Mouse (Mus musculus) frontal cortex, postnatal 25 days (tissue): ENCODE measurements around the gene Sept8.

Source experiments
- DNase-seq, 2 experiments: peaks; one replicate each; pipeline ENCODE4 v3.0.0; 2022; ENCODE audit warnings: low spot score in 2 of 2

The Sept8 gene

DNA sequence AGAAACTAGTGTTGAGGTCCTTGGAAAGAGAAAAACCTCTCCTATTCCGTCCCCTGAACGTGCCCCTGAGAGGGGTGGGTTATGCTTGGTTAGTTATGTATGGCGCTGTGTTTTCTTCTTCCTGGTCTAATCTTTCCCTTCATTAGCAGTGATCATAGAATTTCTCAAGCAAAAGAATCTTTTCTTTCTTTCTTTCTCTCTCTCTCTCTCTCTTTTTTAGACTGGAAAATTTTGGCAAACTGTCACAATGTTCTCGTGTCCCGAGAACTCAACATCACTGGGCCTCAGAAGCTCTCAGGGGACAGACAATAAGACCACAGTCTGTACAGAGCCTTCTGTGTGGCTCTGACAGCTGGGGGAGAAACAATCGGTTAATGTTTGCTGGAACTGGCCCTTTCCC is 23.6 kb upstream of the Sept8 start:
- DNase-seq, result no peak

DNA sequence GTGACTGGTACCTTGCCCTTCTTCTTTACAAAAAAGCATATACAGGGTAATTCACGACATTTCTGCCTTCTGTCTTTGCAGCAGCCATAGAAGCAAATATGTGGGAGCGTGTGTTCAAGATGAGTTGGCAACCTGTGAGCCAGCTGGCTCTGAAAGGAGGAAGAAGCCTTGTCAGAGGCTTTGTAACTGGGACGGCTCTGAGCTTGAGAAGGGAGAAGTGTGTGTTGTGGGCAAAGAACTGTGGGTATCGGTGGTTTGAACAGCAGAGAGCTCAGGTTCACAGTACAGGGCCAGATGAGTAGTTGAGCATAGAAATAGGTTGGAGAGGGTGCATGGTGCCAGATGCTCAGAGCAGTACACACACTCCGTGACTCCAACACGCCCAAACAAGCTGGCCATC is 22.1 kb upstream of the Sept8 start:
- DNase-seq, result no peak

DNA sequence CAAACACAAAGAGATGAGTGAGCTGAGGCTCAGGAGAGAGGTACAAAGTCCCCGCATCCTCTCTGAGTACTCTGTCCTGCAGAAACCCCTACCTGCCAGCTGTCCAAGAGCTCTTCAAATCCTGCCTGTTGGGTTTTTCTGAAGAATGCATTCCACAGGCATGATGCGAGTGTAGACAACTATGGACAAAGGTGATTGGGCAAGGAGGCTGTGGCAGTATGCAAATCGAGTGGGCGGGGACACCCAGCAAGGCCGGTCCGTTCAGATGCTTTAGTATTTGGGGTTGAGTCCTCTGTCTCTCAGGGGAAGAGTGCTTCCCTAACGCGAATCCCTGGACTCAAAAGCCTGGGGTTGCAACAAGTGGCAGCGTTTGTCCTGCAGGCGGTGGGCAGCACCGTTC is 18.5 kb upstream of the Sept8 start:
- DNase-seq, result no peak

DNA sequence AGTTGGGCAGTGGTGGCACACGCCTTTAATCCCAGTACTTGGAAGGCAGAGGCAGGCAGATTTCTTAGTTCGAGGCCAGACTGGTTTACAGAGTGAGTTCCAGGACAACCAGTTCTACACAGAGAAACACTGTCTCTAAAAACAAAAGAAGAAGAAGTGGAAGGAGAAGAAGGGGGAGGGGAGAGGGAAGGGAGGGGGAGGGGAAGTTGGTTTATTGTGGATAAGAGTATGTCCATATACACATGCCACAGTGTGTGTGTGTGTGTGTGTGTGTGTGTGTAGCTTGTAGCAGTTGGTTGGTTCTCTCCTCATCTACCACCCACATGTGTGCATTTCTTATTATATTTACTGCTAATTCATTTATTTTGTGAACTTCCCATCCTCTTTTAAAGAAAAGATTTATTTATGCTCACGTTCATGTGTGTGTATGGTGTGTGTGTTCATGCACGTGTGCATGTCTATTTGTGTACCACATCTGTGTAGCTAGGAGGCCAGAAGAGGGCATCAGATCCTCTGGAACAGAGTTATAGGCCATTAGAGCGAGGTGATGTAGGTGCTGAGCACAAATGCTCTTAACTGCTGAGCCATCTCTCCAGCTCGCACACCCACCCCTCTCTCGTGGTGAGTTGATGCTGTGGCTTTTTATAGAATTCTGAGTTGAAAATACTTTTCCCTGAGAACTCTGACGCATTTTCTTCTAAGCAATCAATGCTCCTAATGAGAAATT is 16.9 kb upstream of the Sept8 start:
- DNase-seq, result no peak

DNA sequence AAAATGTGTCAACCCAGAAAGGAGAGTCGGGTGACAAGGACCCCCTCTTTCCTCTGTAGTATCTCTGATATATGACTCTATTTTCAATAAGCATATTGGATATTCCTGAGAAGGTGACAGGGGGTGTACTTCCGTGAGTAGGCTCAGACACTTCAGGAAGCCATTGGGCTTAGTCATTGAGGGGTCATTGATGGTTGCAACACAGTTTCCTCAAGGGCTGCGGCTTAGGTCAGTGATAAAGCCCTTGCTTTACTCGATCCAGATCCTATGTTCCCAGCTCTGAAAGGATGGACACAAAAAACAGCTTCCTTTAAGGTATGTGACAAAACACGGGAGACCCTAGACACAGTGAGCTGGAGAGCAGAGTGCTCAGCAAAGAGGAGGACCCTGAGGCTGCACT is 15.3 kb upstream of the Sept8 start:
- no peak for DNase-seq

DNA sequence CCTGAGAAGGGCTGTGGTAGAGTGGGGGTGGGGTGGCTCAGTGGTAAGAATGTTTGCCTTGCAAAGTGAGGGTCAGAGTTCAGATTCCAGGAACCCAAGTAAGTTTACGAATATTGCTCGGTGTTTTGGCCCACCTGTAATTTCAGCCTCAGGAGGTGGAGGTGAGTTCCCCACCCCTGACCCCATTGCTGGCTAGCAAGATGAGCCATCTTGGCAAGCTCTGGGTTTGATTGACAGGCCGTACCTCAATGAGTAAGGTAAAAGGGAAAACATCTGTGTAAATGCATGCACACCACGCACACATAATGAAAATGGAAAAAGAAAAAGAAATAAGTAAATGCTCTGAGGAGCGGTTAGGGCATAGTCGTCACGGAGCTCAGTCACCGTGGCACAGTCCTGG is 14.7 kb upstream of the Sept8 start:
- no peak for DNase-seq

DNA sequence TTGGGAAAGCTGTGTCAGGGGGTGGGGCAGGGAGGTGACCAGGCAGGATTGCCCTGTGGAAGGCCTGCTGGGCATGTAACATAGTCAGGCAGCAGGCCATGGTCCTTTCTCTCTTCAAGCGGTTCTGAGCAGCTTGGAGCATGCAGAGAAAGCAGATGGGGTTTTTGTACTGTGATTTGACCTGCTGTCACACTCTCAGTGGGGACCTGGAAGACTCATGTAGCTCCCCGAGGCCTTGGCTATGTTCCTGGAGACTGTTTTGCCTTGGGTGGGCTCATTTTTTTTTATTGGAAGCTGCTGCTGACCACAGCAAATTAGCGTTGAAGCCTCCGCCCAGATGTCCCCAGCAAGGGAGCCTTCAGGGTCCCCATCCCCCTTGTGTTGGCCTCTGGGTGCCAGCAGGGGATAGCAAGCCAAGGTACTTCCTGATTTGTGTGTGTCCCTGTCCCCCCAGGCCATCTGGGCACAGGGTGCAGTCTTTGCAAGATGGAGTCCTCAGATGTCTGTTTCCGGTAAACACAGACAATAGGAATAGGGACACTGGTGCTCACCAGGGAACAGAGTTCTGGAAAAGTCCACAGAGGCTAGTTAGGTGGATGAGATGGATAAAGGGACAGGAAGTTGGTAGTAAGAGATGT is 13.9 kb upstream of the Sept8 start:
- no peak for DNase-seq

DNA sequence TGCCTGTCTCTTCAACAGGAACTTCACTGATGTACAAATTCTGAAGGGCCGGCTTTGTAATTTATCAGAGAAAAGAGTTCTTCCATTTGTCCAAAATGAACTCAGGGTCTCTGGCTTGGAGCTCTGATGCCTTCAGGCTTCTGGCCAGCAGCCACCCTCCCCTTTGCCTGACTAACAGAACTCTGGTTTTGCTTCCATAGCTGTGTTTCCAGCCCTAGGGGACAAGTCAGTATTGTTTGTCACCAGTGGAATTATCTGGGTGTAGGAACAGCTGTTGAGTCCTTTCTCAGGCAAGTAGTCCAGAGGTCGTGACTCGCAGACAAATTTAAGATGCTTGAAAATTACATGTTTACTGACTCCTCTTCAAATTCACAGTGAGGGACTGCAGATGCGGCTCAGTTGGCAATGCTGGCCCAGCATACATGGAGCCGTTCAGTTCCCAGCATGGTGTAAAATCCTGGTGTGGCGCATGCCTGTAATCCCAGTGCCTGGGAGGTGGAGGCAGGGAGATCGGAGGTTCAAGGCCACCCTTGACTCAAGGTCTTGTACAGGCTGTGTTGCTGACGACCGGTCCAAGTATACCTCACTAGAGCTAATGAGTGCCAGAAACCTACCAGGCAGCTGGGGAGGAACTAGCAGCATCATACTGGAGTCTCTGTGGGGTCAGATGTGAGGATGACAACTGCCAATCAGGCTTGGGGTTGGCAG is 11.8 kb upstream of the Sept8 start:
- DNase-seq, result no peak

DNA sequence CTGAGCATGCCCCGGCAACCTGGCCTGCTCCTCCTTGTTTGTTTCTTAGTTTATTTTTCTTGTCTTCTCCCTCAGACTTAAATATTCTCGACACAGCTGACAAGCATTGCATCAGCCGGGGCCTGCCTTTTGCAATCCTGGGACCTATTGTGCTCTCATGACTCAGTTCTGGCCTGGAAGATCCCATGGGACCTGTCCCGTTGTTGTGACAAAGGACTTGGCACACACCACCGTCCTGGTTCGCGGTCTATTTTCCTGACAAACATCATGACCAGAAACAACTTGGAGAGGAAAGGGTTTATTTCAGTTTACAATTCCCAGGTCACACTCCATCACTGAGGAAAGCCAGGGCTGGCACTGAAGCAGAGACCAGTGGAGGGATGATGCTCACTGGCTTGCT is 10.9 kb upstream of the Sept8 start:
- DNase-seq, result no peak

DNA sequence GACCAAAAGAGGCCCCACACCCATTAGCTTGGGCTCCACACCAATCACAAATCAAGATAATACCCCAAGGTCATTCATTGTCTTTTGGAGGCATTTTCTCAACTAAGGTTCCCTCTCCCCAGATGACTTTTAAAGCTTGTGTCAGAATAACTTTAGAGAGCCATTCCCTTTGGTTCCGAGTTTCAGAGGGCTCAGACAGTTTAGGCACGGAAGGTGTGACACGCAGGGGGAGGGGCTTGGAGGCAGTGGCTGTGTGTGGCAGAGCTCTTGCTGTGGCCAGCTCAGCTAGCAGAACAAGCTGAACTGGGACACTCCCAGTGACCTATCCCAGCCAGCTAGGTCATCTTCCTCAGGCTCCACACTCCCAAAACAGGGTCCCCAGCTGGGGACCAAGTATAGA is 10.5 kb upstream of the Sept8 start:
- DNase-seq, result no peak

DNA sequence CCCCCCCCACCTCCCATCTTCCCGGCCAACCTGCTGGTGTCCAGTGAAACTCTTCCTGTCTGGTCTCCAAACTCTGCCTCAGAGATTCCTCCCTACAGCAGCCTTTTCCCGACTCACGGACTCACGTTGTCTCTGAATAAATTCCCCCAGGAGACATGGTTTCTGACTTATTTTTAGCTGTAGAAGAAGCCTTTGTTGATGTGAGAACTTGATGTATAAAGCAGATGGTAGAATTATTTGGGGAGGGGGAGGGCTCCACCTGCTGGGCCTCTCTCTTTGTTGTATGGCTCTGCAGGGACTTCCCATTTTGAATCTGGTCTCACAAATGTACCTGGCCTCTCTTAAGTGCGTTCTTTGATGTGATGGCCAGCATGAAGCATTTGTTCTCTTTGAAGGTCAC is 8.7 kb upstream of the Sept8 start:
- no peak for DNase-seq

DNA sequence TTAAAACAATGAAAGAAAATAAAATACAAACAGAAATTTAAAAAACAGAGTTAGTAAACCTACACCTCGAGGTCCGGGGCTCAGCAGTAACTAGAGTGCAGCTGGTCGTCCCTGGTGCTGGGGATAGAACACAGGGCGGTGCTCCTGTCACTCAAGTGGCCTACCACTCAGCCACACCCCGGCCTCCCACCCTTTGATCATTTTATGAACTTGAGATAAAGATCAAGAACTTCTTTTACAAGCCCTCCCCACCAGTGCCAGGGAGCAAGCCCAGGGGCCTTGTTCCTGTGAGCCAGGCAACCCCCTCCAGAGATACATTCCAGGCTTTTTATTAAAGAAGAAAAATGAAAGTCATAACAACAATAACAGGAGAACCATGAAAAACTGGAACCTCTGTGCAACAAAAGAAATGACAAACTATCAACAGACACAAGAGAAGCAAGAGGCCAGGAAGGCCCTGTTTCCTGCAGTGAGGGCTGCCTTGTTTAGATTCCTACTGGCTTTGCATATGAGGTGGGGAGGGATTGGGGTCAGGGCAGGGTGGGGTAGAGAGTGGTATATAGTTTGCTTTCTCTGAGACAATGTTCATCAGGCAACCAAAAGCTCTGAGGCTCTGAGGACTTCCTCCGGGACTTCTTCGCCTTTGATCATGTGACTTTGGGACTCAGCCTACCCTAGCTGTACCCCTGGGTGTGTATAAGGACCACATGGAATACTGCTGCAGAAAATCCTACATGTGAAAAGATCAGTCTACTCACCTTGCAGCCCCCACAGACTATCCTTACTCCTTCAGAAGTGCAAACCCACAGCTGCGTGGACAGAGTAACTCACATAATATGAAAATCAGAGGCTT is 2.1 kb upstream of the Sept8 start:
- DNase-seq, result no peak

DNA sequence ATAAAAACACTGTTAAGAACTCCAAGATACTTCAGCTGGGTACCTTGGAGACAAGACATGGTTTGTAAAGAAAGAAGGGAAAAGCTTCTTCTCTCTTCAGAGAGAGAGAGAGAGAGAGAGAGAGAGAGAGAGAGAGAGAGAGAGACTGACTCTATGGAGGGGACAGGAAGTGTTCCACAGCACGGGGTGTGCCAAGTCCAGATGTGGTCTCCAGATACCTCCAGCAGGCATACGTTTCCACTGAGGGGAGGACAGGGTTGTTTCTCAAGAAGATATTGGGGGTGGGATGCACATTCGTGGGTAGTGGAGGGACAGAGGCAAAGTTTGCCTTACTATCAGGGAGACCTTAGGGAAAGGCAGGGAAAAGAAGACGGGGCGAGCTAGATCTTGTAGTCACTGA is 298 bp upstream of the Sept8 start:
- DNase-seq, result no peak

DNA sequence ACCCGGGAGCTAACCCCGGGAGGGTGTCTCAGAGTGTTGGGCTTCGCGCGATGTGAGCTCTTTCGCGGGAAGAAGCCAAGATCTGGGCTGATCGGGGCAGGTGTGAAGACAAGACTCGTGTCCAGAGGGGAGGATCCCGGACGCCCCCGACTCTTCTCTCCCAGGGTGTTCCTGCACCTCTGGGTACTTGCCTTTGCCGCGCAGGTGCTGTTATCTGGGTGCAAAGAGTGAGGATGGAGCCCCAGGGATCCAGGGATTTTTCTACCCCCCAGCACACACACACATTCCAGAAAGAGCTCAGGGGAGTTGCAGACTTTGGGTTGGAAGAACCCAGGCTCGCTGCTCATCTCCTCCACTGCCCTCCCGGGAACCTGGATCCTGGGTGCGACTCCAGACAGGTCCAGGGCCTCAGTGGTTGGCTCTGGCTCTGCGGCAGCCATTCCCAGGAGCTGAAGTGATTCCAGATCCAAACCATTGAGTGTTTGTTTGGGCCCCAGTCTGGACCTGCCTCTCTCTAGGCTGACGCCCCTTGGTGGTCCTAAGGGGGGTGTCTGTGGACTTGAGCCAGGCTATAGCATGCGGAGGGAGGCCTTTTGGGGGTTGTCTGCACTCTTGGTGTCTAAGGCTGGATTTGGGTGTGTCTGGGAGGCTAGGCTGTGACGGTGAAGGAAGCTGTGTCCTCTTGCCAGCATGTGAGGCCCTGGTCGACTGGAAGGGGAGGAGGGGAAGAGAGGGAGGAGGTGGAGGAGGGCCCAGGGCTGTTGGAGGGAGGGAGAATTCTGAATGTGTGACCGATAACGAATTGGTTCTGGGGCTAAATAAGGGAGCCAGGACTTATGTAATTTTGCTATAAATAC is 1.3 kb downstream of the Sept8 start:
- peak; percentile 40 to 57 for DNase-seq

DNA sequence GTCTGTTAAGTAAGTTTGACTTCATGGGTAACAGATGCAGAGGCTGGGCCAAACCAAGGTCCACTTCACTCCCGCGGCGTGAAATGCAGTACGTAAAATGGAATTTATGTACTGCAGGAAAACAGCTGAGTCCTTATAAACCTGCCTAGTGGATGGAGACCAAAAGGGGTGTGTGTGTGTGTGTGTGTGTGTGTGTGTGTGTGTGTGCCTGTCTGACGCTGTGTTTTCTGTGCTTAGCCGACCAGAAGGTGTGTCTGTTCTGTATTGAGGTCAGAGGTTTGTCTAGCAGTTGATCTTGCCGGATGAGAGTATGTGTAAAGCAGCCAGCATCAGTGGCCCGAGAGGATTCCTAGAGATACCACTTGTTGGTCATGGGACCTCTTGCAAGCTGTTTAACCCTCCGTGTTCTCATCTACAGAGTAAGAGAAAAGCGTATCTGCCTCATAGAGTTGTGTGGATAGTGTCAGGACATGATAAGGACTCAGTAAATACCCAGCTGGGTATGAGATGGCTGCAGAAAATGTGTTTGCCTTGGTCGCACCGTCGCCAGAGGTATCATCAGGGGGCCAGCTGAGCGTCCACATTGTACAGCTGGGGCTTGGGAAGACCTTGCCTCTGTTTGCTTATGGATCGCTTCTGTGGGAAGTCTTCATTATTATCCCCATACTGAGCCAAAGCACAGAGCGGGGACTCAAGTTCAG is 2.2 kb downstream of the Sept8 start:
- no peak for DNase-seq

DNA sequence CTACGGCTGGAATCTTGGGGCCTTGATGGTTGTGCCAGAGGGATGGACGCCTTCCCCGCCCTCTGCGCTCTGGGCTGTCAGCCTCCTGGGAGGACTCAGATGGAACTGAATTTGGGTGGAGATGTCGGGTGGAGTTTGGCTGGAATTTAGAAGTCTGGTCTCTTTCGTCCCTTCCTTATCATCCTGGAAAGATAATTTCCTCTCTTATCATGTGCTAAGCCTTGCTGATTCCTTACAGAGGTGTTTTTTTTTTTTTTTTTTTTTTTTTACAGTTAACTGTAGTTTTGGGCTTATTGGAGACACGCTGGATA is 2.7 kb downstream of the Sept8 start:
- no peak for DNase-seq

DNA sequence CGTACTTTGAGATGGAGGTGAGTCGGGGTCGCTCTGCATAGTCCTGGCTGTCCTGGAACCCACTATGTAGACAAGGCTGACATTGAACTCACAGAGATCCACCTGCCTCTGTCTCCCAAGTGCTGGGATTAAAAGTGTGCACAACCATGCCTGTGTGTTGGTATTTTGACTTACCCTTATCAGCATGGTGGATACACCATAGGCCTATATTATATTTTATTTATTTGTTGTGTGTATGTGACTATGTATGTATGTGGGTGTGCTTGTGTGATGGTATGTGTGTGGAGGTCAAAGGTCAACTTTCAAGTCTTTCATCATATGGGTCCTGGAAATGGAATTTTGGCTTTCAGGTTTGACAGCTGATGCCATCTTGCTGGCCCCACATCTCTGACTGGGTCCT is 3.3 kb downstream of the Sept8 start:
- no peak for DNase-seq

DNA sequence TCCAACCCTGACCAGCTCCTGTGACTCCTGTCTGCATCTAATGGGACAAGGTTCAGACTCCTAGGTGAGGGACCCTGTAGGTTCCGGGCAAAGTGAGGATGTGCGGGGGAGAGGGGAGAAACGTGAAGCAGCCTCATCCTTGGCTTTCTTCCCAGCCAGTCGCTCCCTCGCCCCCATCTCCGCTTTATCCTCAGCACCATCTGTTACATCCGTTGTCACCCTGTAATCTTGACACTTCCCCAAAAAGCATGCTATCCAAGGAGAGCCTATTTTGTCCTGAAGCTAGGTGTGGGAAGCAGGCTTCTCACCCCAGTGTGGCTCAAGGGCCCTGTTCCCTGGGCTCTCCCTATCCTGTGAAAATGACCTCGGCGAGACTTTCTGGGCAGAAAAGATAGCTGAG is 3.9 kb downstream of the Sept8 start:
- peak in 1 of 2 experiments; percentile 43 for DNase-seq

DNA sequence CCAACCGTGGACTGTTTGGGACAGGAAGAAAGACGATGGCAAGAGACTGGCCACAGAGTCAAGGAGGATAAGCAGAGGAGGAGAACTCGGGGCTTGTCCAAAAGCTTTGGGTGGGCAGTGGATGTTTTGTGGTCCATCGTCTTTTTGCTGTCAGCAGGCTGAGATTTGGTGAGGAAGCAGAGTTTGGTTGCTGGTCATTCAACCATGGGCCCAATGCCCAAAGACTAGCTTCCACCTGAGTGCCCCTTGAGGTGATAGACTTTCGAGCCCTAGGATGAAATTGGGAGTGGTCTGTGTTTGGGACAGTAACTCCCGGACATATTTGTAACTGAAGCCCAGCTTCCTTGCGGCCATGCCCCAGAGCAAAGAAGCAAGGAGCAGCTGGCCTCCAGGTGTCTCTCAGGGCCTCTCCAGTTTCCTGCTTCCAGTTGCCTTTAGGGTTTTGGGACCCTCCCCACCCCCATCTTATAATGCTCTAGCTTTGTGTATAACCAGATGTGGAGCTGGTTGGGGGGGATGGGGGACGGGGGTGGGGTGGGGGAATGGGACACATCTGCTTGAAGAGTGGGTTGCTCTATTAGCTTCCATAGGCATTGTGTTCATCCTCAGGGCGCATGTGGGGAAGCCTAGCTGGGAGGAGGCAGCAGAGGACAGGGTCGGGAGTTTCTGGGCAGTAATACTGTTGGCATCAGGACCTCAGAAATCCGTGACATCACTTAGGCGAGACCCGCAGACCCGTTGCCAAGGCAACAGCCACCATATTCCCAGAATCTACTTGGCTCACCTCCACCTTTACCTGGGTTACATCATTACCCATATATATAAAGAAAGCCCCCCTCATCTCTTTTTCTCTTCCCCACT is 4.7 kb downstream of the Sept8 start:
- no peak for DNase-seq

DNA sequence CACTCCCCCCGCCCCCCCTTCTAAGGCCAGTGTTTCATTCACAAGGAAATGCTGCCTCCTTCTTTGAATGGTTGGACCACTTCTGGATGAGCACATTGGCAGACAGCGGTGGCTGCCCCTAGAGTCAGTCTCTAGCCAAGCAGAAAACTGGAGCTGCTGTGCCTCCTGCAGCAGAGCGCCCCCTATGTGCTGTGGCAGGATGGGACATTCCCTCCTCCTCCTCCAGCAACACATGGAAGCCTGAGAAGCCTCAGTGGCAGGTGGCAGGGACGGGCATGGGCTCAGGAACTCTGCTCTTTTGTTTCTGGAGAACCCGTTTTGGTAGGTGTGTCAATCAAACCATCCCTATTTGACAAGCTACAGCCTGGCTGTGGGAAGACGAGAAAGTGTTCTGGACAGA is 5.8 kb downstream of the Sept8 start:
- DNase-seq, result no peak
